Mouse (Mus musculus): ENCODE results near the gene Hck. TPM values are rescaled to one million over a fixed set of nuclear protein-coding genes. Genes with fewer than 3 reads are reported as not detected.

Gene Hck
- total RNA-seq, 1 experiment = 29.3 TPM

- TF ChIP-seq ZNF384 (IDR thresholded peaks at IDR 0.05; ENCODE audit: low read depth, low read length) (no peak), ZC3H11A (IDR thresholded peaks at IDR 0.05; ENCODE audit: borderline replicate concordance, low read depth, low read length) (no peak), MAFK (IDR thresholded peaks at IDR 0.05; ENCODE audit: insufficient read depth, low read depth, low read length) (no peak), CHD2 (IDR thresholded peaks at IDR 0.05; ENCODE audit: low read depth, low read length) (no peak), HCFC1 (IDR thresholded peaks at IDR 0.05; ENCODE audit: borderline replicate concordance, insufficient read depth, low read length) (no peak)
- Histone ChIP-seq H3K4me3 (ENCODE audit: insufficient read depth in 1 of 2, low read depth in 1 of 2, low read length in 2 of 2, poor library complexity in 1 of 2, severe bottlenecking in 1 of 2) (no peak overlapping the region), H3K4me1 (ENCODE audit: control insufficient read depth in 2 of 2, insufficient read depth in 2 of 2, low read length in 2 of 2, poor library complexity in 1 of 2) (peaks cover 5 to 8% of the 10 kb centered on the region in 2 experiments; a peak in 3 of 4 replicates), H3K36me3 (ENCODE audit: control insufficient read depth, insufficient read depth, low read length, poor library complexity, severe bottlenecking) (peaks cover 5% of the 10 kb centered on the region; the same call in 1 of the 2 replicates), H3K9ac (ENCODE audit: insufficient read depth, low read depth, low read length, poor library complexity, severe bottlenecking) (no peak overlapping the region), H3K9me3 (ENCODE audit: control insufficient read depth, insufficient read depth, low read depth, low read length) (no peaks in the 10 kb centered on the region), H3K27ac (ENCODE audit: insufficient read depth, low read depth, low read length, poor library complexity, severe bottlenecking) (no peak overlapping the region)
- no peak for DNase-seq (ENCODE audit: low read depth, low spot score)
- in situ Hi-C loops (cut with MboI; ENCODE audit: low sequenced_read_pairs in 2 of 2, unreplicated experiment in 2 of 2) = no loop called here
These were observed 67.8 kb downstream of the Hck start for GRCm38 (mm10) chr2:153175995-153176570.

GRCm38 (mm10) chr2:153177188-153177587 is 68.9 kb downstream of the Hck start:
- no peak for TF ChIP-seq ZC3H11A (IDR thresholded peaks at IDR 0.05; ENCODE audit: borderline replicate concordance, low read depth, low read length)
- TF ChIP-seq HCFC1 (IDR thresholded peaks at IDR 0.05; ENCODE audit: borderline replicate concordance, insufficient read depth, low read length) = no peak
- TF ChIP-seq ZNF384 (IDR thresholded peaks at IDR 0.05; ENCODE audit: low read depth, low read length) = no peak
- no peak for TF ChIP-seq CHD2 (IDR thresholded peaks at IDR 0.05; ENCODE audit: low read depth, low read length)
- TF ChIP-seq MAFK (IDR thresholded peaks at IDR 0.05; ENCODE audit: insufficient read depth, low read depth, low read length) = no peak
- Histone ChIP-seq H3K4me1 (ENCODE audit: control insufficient read depth in 2 of 2, insufficient read depth in 2 of 2, low read length in 2 of 2, poor library complexity in 1 of 2) (peaks cover 2% of the 10 kb centered on the region in 2 experiments; a peak in 2 of 4 replicates), H3K27ac (ENCODE audit: insufficient read depth, low read depth, low read length, poor library complexity, severe bottlenecking) (no peak overlapping the region), H3K9ac (ENCODE audit: insufficient read depth, low read depth, low read length, poor library complexity, severe bottlenecking) (no peak overlapping the region), H3K36me3 (ENCODE audit: control insufficient read depth, insufficient read depth, low read length, poor library complexity, severe bottlenecking) (peaks cover 6% of the 10 kb centered on the region; the same call in 1 of the 2 replicates), H3K9me3 (ENCODE audit: control insufficient read depth, insufficient read depth, low read depth, low read length) (no peaks in the 10 kb centered on the region), H3K4me3 (ENCODE audit: insufficient read depth in 1 of 2, low read depth in 1 of 2, low read length in 2 of 2, poor library complexity in 1 of 2, severe bottlenecking in 1 of 2) (no peak overlapping the region)
- in situ Hi-C loops (cut with MboI; ENCODE audit: low sequenced_read_pairs in 2 of 2, unreplicated experiment in 2 of 2) = no loop called here
- DNase-seq (ENCODE audit: low read depth, low spot score) = no peak

GRCm38 (mm10) chr2:153179126-153179860 is 71.0 kb downstream of the Hck start:
- H3K36me3 ChIP-seq (ENCODE audit: control insufficient read depth, insufficient read depth, low read length, poor library complexity, severe bottlenecking) = peaks cover 15% of the 10 kb centered on the region
- H3K9me3 ChIP-seq (ENCODE audit: control insufficient read depth, insufficient read depth, low read depth, low read length) = no peaks in the 10 kb centered on the region
- no peak overlapping the region for H3K27ac ChIP-seq (ENCODE audit: insufficient read depth, low read depth, low read length, poor library complexity, severe bottlenecking)
- H3K4me3 ChIP-seq (ENCODE audit: insufficient read depth in 1 of 2, low read depth in 1 of 2, low read length in 2 of 2, poor library complexity in 1 of 2, severe bottlenecking in 1 of 2) = no peak overlapping the region
- peaks cover 0 to 2% of the 10 kb centered on the region in 2 experiments; a peak in 1 of 4 replicates for H3K4me1 ChIP-seq (ENCODE audit: control insufficient read depth in 2 of 2, insufficient read depth in 2 of 2, low read length in 2 of 2, poor library complexity in 1 of 2)
- H3K9ac ChIP-seq (ENCODE audit: insufficient read depth, low read depth, low read length, poor library complexity, severe bottlenecking) = no peak overlapping the region
- TF ChIP-seq ZC3H11A (IDR thresholded peaks at IDR 0.05; ENCODE audit: borderline replicate concordance, low read depth, low read length) = no peak
- no peak for TF ChIP-seq HCFC1 (IDR thresholded peaks at IDR 0.05; ENCODE audit: borderline replicate concordance, insufficient read depth, low read length)
- TF ChIP-seq CHD2 (IDR thresholded peaks at IDR 0.05; ENCODE audit: low read depth, low read length) = no peak
- no peak for TF ChIP-seq ZNF384 (IDR thresholded peaks at IDR 0.05; ENCODE audit: low read depth, low read length)
- TF ChIP-seq MAFK (IDR thresholded peaks at IDR 0.05; ENCODE audit: insufficient read depth, low read depth, low read length) = no peak
- in situ Hi-C loops (cut with MboI; ENCODE audit: low sequenced_read_pairs in 2 of 2, unreplicated experiment in 2 of 2) = no loop called here
- DNase-seq (ENCODE audit: low read depth, low spot score) = no peak

- no peak for DNase-seq (ENCODE audit: low read depth, low spot score)
- Histone ChIP-seq H3K4me3 (ENCODE audit: insufficient read depth in 1 of 2, low read depth in 1 of 2, low read length in 2 of 2, poor library complexity in 1 of 2, severe bottlenecking in 1 of 2) (no peak overlapping the region), H3K4me1 (ENCODE audit: control insufficient read depth in 2 of 2, insufficient read depth in 2 of 2, low read length in 2 of 2, poor library complexity in 1 of 2) (peaks cover 0 to 2% of the 10 kb centered on the region in 2 experiments; a peak in 1 of 4 replicates), H3K9ac (ENCODE audit: insufficient read depth, low read depth, low read length, poor library complexity, severe bottlenecking) (no peak overlapping the region), H3K36me3 (ENCODE audit: control insufficient read depth, insufficient read depth, low read length, poor library complexity, severe bottlenecking) (peaks cover 17% of the 10 kb centered on the region), H3K9me3 (ENCODE audit: control insufficient read depth, insufficient read depth, low read depth, low read length) (no peaks in the 10 kb centered on the region), H3K27ac (ENCODE audit: insufficient read depth, low read depth, low read length, poor library complexity, severe bottlenecking) (no peak overlapping the region)
- in situ Hi-C loops (cut with MboI; ENCODE audit: low sequenced_read_pairs in 2 of 2, unreplicated experiment in 2 of 2) = no loop called here
- TF ChIP-seq CHD2 (IDR thresholded peaks at IDR 0.05; ENCODE audit: low read depth, low read length) (no peak), MAFK (IDR thresholded peaks at IDR 0.05; ENCODE audit: insufficient read depth, low read depth, low read length) (no peak), HCFC1 (IDR thresholded peaks at IDR 0.05; ENCODE audit: borderline replicate concordance, insufficient read depth, low read length) (no peak), ZC3H11A (IDR thresholded peaks at IDR 0.05; ENCODE audit: borderline replicate concordance, low read depth, low read length) (no peak), ZNF384 (IDR thresholded peaks at IDR 0.05; ENCODE audit: low read depth, low read length) (no peak)
These were observed 71.7 kb downstream of the Hck start for GRCm38 (mm10) chr2:153179961-153180360.

Measured in ES-E14 (cell line).